Mouse (Mus musculus): ENCODE results near the gene Gap43. TPM values are rescaled to one million over a fixed set of nuclear protein-coding genes. Genes with fewer than 3 reads are reported as not detected.
"Not testable (repeated sequence)": the region's sequence is repeated elsewhere in the genome, so short reads cannot be mapped to it uniquely, and the experiment has no call there.

The Gap43 gene
- total and polyA plus RNA-seq, 2 experiments from 2014 or later, result 874 to 2,398 TPM

- DNase-seq (ENCODE audit: low spot score) (no peak), ATAC-seq (ENCODE audit: low FRiP score) (no peak)
- 86% methylated on average over 4 of the region's 4 CpGs for WGBS
- Histone ChIP-seq H3K27ac (ENCODE audit: low read depth, low read length) (no peak overlapping the region), H3K4me2 (ENCODE audit: low read depth, low read length, poor library complexity, severe bottlenecking) (no peak overlapping the region), H3K27me3 (ENCODE audit: insufficient read depth, low read length) (no peaks in the 10 kb centered on the region), H3K9me3 (ENCODE audit: low read length) (no peaks in the 10 kb centered on the region), H3K9ac (replicated peaks; ENCODE audit: low read length, poor library complexity, severe bottlenecking) (no peak overlapping the region), H3K36me3 (ENCODE audit: insufficient read depth, low read length) (no peaks in the 10 kb centered on the region), H3K4me3 (ENCODE audit: low read depth, low read length) (no peak overlapping the region), H3K4me1 (ENCODE audit: insufficient read depth, low read length) (no peaks in the 10 kb centered on the region)
- TF ChIP-seq CTCF (IDR thresholded peaks at IDR 0.05), result no peak
These were observed 17.6 kb upstream of the Gap43 start for GRCm38 (mm10) chr16:42358058-42358457.

GRCm38 (mm10) chr16:42350076-42350475 lies 9.6 kb upstream of the Gap43 start:
- Histone ChIP-seq H3K36me3 (ENCODE audit: insufficient read depth, low read length) (no peaks in the 10 kb centered on the region), H3K4me2 (ENCODE audit: low read depth, low read length, poor library complexity, severe bottlenecking) (no peak overlapping the region), H3K27me3 (ENCODE audit: insufficient read depth, low read length) (no peaks in the 10 kb centered on the region), H3K9ac (replicated peaks; ENCODE audit: low read length, poor library complexity, severe bottlenecking) (no peak overlapping the region), H3K4me3 (ENCODE audit: low read depth, low read length) (no peak overlapping the region), H3K9me3 (ENCODE audit: low read length) (no peaks in the 10 kb centered on the region), H3K4me1 (ENCODE audit: insufficient read depth, low read length) (no peaks in the 10 kb centered on the region), H3K27ac (ENCODE audit: low read depth, low read length) (no peak overlapping the region)
- TF ChIP-seq CTCF (IDR thresholded peaks at IDR 0.05), result no peak
- DNase-seq (ENCODE audit: low spot score) (no peak), ATAC-seq (ENCODE audit: low FRiP score) (no peak)
- 80% methylated on average over 2 of the region's 2 CpGs for WGBS

GRCm38 (mm10) chr16:42340865-42341264 lies 414 bp upstream of the Gap43 start:
- Histone ChIP-seq H3K27ac (ENCODE audit: low read depth, low read length) (peak overlapping the region; percentile 51; the same call in 1 of the 2 replicates), H3K4me3 (ENCODE audit: low read depth, low read length) (peak overlapping the region; percentile 19; the same call in 1 of the 2 replicates), H3K4me2 (ENCODE audit: low read depth, low read length, poor library complexity, severe bottlenecking) (peak overlapping the region; percentile 43)
- 8% methylated on average over 2 of the region's 3 CpGs for WGBS
- not testable (repeated sequence) for H3K9me3 ChIP-seq (ENCODE audit: low read length); H3K9ac ChIP-seq (replicated peaks; ENCODE audit: low read length, poor library complexity, severe bottlenecking); H3K4me1 ChIP-seq (ENCODE audit: insufficient read depth, low read length); H3K36me3 ChIP-seq (ENCODE audit: insufficient read depth, low read length); H3K27me3 ChIP-seq (ENCODE audit: insufficient read depth, low read length); ATAC-seq (ENCODE audit: low FRiP score); DNase-seq (ENCODE audit: low spot score)

DNA sequence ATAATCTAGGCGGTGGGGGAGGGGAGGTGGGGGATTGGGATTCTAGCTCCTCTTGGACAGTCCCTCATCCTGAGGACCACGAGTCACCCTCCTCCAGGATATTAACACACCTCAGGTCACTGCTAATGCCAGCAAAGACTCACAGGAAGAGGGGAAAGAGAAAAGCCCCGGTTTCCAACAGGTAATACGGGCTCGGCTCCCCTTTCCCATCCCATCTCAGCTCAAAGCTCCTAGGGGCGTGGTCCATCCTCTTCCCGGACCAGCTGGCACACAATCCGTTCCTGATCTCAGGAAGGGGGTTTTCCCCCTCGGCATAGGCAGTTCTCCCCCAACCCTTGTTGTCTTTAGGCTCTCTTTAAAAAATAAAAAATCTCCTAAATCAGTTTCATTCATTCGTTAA lies 939 bp downstream of the Gap43 start:
- Histone ChIP-seq H3K4me2 (ENCODE audit: low read depth, low read length, poor library complexity, severe bottlenecking) (peak overlapping the region; percentile 67), H3K36me3 (ENCODE audit: insufficient read depth, low read length) (no peaks in the 10 kb centered on the region), H3K9ac (replicated peaks; ENCODE audit: low read length, poor library complexity, severe bottlenecking) (peak overlapping the region; percentile 93), H3K4me1 (ENCODE audit: insufficient read depth, low read length) (no peaks in the 10 kb centered on the region), H3K27ac (ENCODE audit: low read depth, low read length) (peak overlapping the region; percentile 95), H3K9me3 (ENCODE audit: low read length) (no peaks in the 10 kb centered on the region), H3K4me3 (ENCODE audit: low read depth, low read length) (peak overlapping the region; percentile 69), H3K27me3 (ENCODE audit: insufficient read depth, low read length) (no peaks in the 10 kb centered on the region)
- DNase-seq (ENCODE audit: low spot score), result peak; percentile 53
- ATAC-seq (ENCODE audit: low FRiP score), result peak; percentile 21
- 0% methylated on average over 10 of the region's 10 CpGs for WGBS
- no peak for TF ChIP-seq CTCF (IDR thresholded peaks at IDR 0.05)

DNA sequence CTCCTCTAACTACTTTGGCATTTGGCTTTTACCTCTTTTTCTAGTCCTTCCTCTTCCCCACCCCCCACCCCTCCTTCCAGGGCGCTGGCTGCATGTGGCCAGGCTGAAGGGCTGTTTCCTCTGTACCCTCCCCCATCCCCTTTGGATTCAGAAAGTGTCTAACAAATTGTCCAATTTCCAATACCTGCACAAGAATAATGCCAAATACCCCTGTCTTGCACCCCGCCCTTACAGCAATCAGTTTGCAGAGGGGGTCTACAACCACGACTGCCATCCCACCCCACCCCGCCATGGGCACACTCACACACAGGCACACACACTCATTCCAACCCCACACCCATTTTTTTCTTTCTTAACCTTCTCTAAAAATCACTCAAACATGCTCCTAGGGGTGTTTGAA lies 1.5 kb downstream of the Gap43 start:
- WGBS, result 12% methylated on average over 4 of the region's 4 CpGs
- peak; percentile 55 for ATAC-seq (ENCODE audit: low FRiP score)
- DNase-seq (ENCODE audit: low spot score), result peak; percentile 34

DNA sequence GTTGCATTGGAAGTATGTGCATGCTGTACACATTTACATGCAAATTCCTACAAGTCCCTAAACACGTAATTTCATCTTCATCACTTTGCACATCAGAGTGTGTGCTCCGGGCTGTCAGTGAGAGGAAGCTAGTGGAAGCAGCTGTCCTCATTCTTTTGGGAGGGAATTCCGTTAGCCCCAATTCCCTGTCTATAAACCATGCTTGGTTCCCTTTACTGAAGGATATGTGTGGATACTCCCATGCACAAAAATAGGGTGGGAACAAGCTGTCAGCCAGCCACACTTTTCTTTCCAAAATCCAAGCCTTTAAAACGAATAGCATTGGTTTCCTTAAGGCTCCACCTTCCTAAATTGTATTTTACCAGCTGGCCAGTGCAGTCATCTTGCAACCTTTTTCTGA lies 2.1 kb downstream of the Gap43 start:
- WGBS, result 11% methylated on average over 4 of the region's 4 CpGs
- H3K4me2 ChIP-seq (ENCODE audit: low read depth, low read length, poor library complexity, severe bottlenecking), result peak overlapping the region; percentile 67

More for the DNA sequence above, 1.5 kb downstream of the Gap43 start:
- no peaks in the 10 kb centered on the region for H3K36me3 ChIP-seq (ENCODE audit: insufficient read depth, low read length)
- no peak for TF ChIP-seq CTCF (IDR thresholded peaks at IDR 0.05)
- H3K27me3 ChIP-seq (ENCODE audit: insufficient read depth, low read length), result no peaks in the 10 kb centered on the region
- H3K9ac ChIP-seq (replicated peaks; ENCODE audit: low read length, poor library complexity, severe bottlenecking), result peak overlapping the region; percentile 93
- H3K9me3 ChIP-seq (ENCODE audit: low read length), result no peaks in the 10 kb centered on the region
- peak overlapping the region; percentile 67 for H3K4me2 ChIP-seq (ENCODE audit: low read depth, low read length, poor library complexity, severe bottlenecking)
- no peaks in the 10 kb centered on the region for H3K4me1 ChIP-seq (ENCODE audit: insufficient read depth, low read length)
- H3K4me3 ChIP-seq (ENCODE audit: low read depth, low read length), result peak overlapping the region; percentile 69
- peak overlapping the region; percentile 95 for H3K27ac ChIP-seq (ENCODE audit: low read depth, low read length)

More for the DNA sequence above, 2.1 kb downstream of the Gap43 start:
- Histone ChIP-seq H3K36me3 (ENCODE audit: insufficient read depth, low read length) (no peaks in the 10 kb centered on the region), H3K9me3 (ENCODE audit: low read length) (no peaks in the 10 kb centered on the region), H3K9ac (replicated peaks; ENCODE audit: low read length, poor library complexity, severe bottlenecking) (peak overlapping the region; percentile 93), H3K4me3 (ENCODE audit: low read depth, low read length) (peak overlapping the region; percentile 69), H3K4me1 (ENCODE audit: insufficient read depth, low read length) (no peaks in the 10 kb centered on the region), H3K27ac (ENCODE audit: low read depth, low read length) (peak overlapping the region; percentile 95), H3K27me3 (ENCODE audit: insufficient read depth, low read length) (no peaks in the 10 kb centered on the region)
- ATAC-seq (ENCODE audit: low FRiP score) (no peak), DNase-seq (ENCODE audit: low spot score) (no peak)
- no peak for TF ChIP-seq CTCF (IDR thresholded peaks at IDR 0.05)

Measured in midbrain, postnatal 0 days (tissue).